Mouse (Mus musculus) liver, postnatal 0 days (tissue): ENCODE results near the gene Arhgef12. TPM values are rescaled to one million over a fixed set of nuclear protein-coding genes. Genes with fewer than 3 reads are reported as not detected.
"Not testable (repeated sequence)": the region's sequence is repeated elsewhere in the genome, so short reads cannot be mapped to it uniquely, and the experiment has no call there.

Experiments
- ATAC-seq: fragments of 200-750 bp; cut with Nextera tagmentation; 2 replicates; pipeline ENCODE4 v1.8.0; 2017; ENCODE audit warnings: mild to moderate bottlenecking, moderate library complexity
- DNase-seq: peaks from one replicate; pipeline ENCODE4 v3.0.0-alpha.2; 2016
- H3K27ac ChIP-seq: fragments of 300-500 bp; sonication (generic); 2 replicates; pipeline ENCODE4 v1.5.1; 2014; ENCODE audit warnings: antibody characterized with exemption, moderate library complexity, mild to moderate bottlenecking, low read depth
- H3K27me3 ChIP-seq: fragments of 300-500 bp; sonication (generic); 2 replicates; pipeline ENCODE4 v1.6.1; 2014; ENCODE audit warnings: low read length, control low read depth, mixed read lengths; ENCODE audit not compliant: insufficient read depth
- H3K36me3 ChIP-seq: fragments of 300-500 bp; sonication (generic); replicated peaks from 2 replicates; pipeline ENCODE4 v1.6.1; 2014; ENCODE audit warnings: mild to moderate bottlenecking, control low read depth, low read length, moderate library complexity, mixed read lengths; ENCODE audit not compliant: insufficient read depth
- H3K4me1 ChIP-seq: fragments of 300-500 bp; sonication (generic); 2 replicates; pipeline ENCODE4 v1.6.1; 2014; ENCODE audit warnings: antibody characterized with exemption, mild to moderate bottlenecking, control low read depth; ENCODE audit not compliant: insufficient read depth
- H3K4me2 ChIP-seq: fragments of 300-500 bp; sonication (generic); 2 replicates; pipeline ENCODE4 v1.6.1; 2014; ENCODE audit warnings: low read depth, mild to moderate bottlenecking, low read length, moderate library complexity, mixed read lengths
- H3K4me3 ChIP-seq: fragments of 300-500 bp; sonication (generic); 2 replicates; pipeline ENCODE4 v1.5.1; 2014; ENCODE audit warnings: low read depth, low read length
- H3K9ac ChIP-seq: fragments of 300-500 bp; sonication (generic); replicated peaks from 2 replicates; pipeline ENCODE4 v1.6.1; 2014; ENCODE audit warnings: mild to moderate bottlenecking, moderate library complexity
- H3K9me3 ChIP-seq: fragments of 300-500 bp; sonication (generic); 2 replicates; pipeline ENCODE4 v1.6.1; 2016; ENCODE audit warnings: mild to moderate bottlenecking, control low read depth, low read length, mixed read lengths
- CTCF ChIP-seq: sonication (generic); IDR thresholded peaks from 2 replicates; pipeline ENCODE4 v1.5.1; 2016; ENCODE audit warnings: antibody characterized with exemption, low read depth
- EP300 ChIP-seq: IDR thresholded peaks from 2 replicates; pipeline ENCODE4 v1.6.1; 2016; ENCODE audit warnings: antibody characterized with exemption, low read depth, mild to moderate bottlenecking
- WGBS: fragments of 180-500 bp; shearing (Covaris S2); extraction: QIAGEN DNeasy Blood & Tissue Kit; methylation state at CpG from one replicate; pipeline ENCODE4 v1.1.7; 2014; ENCODE audit not compliant: insufficient replicate concordance; 5-methylcytosine and 5-hydroxymethylcytosine counted together
- polyA plus RNA-seq: library from polyadenylated mRNA; unstranded; fragments of >200 nt; fragmentation: Nextera tagmentation; extraction: Ambion mirVana; gene quantifications from 2 replicates; pipeline ENCODE4 v1.2.1, GENCODE M21; 2015

The Arhgef12 gene
- polyA plus RNA-seq, 1 experiment from 2014 or later = 4.8 TPM

- Histone ChIP-seq H3K27ac (peak overlapping the region; percentile 77), H3K9me3 (no peaks in the 10 kb centered on the region), H3K27me3 (no peaks in the 10 kb centered on the region), H3K4me2 (peak overlapping the region; percentile 39; the same call in 1 of the 2 replicates), H3K4me1 (no peaks in the 10 kb centered on the region; the same call in 1 of the 2 replicates), H3K4me3 (no peak overlapping the region), H3K9ac (no peak overlapping the region), H3K36me3 (peaks cover 59% of the 10 kb centered on the region)
- peak; percentile 70 for ATAC-seq
- WGBS = 68% methylated on average over 11 of the region's 11 CpGs
- no peak for DNase-seq
- TF ChIP-seq EP300 (no peak), CTCF (no peak)
Observed at GRCm38 (mm10) chr9:42995298-42995697, 111.7 kb downstream of the Arhgef12 start.

- H3K4me2 ChIP-seq = no peak overlapping the region
- TF ChIP-seq CTCF (no peak), EP300 (no peak)
- no peaks in the 10 kb centered on the region for H3K9me3 ChIP-seq
- H3K4me3 ChIP-seq = no peak overlapping the region
- H3K4me1 ChIP-seq = no peaks in the 10 kb centered on the region; the same call in 1 of the 2 replicates
- H3K27me3 ChIP-seq = no peaks in the 10 kb centered on the region
- peaks cover 59% of the 10 kb centered on the region for H3K36me3 ChIP-seq
- ATAC-seq (peak; percentile 85), DNase-seq (no peak)
- peak overlapping the region; percentile 77 for H3K27ac ChIP-seq
- no peak overlapping the region for H3K9ac ChIP-seq
- WGBS = 64% methylated on average over 4 of the region's 4 CpGs
Observed at GRCm38 (mm10) chr9:42994708-42995107, 112.3 kb downstream of the Arhgef12 start.

- no peak overlapping the region for H3K9ac ChIP-seq
- H3K4me3 ChIP-seq = no peak overlapping the region
- ATAC-seq (no peak), DNase-seq (no peak)
- no peaks in the 10 kb centered on the region for H3K27me3 ChIP-seq
- H3K27ac ChIP-seq = no peak overlapping the region
- no peaks in the 10 kb centered on the region for H3K9me3 ChIP-seq
- 79% methylated on average over 4 of the region's 4 CpGs for WGBS
- no peak for TF ChIP-seq CTCF
- no peak for TF ChIP-seq EP300
- H3K4me2 ChIP-seq = no peak overlapping the region
- peaks cover 57% of the 10 kb centered on the region for H3K36me3 ChIP-seq
- no peaks in the 10 kb centered on the region; the same call in 1 of the 2 replicates for H3K4me1 ChIP-seq
Observed at GRCm38 (mm10) chr9:42993659-42994058, 113.4 kb downstream of the Arhgef12 start.

- H3K36me3 ChIP-seq = peaks cover 65% of the 10 kb centered on the region
- DNase-seq = no peak
- H3K9me3 ChIP-seq = no peaks in the 10 kb centered on the region
- H3K9ac ChIP-seq = no peak overlapping the region
- H3K27ac ChIP-seq = no peak overlapping the region
- H3K4me1 ChIP-seq = no peaks in the 10 kb centered on the region
- WGBS = 88% methylated on average over 4 of the region's 4 CpGs
- H3K27me3 ChIP-seq = no peaks in the 10 kb centered on the region
- TF ChIP-seq EP300 = no peak
- no peak for TF ChIP-seq CTCF
- ATAC-seq = no peak
- no peak overlapping the region for H3K4me3 ChIP-seq
- H3K4me2 ChIP-seq = no peak overlapping the region
Observed at GRCm38 (mm10) chr9:42987988-42988387, 119.1 kb downstream of the Arhgef12 start.

- Histone ChIP-seq H3K4me3 (no peak overlapping the region), H3K9me3 (no peaks in the 10 kb centered on the region), H3K36me3 (peaks cover 67% of the 10 kb centered on the region), H3K9ac (no peak overlapping the region), H3K4me1 (no peaks in the 10 kb centered on the region), H3K4me2 (no peak overlapping the region), H3K27ac (no peak overlapping the region), H3K27me3 (no peaks in the 10 kb centered on the region)
- ATAC-seq (no peak), DNase-seq (no peak)
- 68% methylated on average over 11 of the region's 11 CpGs for WGBS
- TF ChIP-seq EP300 (no peak), CTCF (no peak)
Observed at GRCm38 (mm10) chr9:42968894-42969521, 138.0 kb downstream of the Arhgef12 start.

- WGBS = 89% methylated on average over 9 of the region's 9 CpGs
- Histone ChIP-seq H3K4me1 (no peaks in the 10 kb centered on the region), H3K4me3 (no peak overlapping the region), H3K4me2 (no peak overlapping the region), H3K36me3 (peaks cover 59% of the 10 kb centered on the region), H3K27me3 (no peaks in the 10 kb centered on the region), H3K9ac (no peak overlapping the region), H3K9me3 (no peaks in the 10 kb centered on the region), H3K27ac (no peak overlapping the region)
- ATAC-seq (no peak), DNase-seq (no peak)
- no peak for TF ChIP-seq CTCF
- no peak for TF ChIP-seq EP300
Observed at GRCm38 (mm10) chr9:42967731-42968130, 139.3 kb downstream of the Arhgef12 start.

- WGBS = 84% methylated on average over 2 of the region's 3 CpGs
- not testable (repeated sequence) for H3K4me1 ChIP-seq, H3K4me3 ChIP-seq, H3K27ac ChIP-seq, DNase-seq, ATAC-seq, H3K4me2 ChIP-seq, H3K27me3 ChIP-seq, H3K9ac ChIP-seq, H3K9me3 ChIP-seq
- peaks cover 31% of the 10 kb centered on the region for H3K36me3 ChIP-seq
Observed at GRCm38 (mm10) chr9:42964809-42965208, 142.2 kb downstream of the Arhgef12 start.
